Mouse (Mus musculus): ENCODE results near the gene Plppr2. TPM values are rescaled to one million over a fixed set of nuclear protein-coding genes. Genes with fewer than 3 reads are reported as not detected.

Plppr2 gene
- polyA plus RNA-seq, 1 experiment = 3.1 TPM

DNA sequence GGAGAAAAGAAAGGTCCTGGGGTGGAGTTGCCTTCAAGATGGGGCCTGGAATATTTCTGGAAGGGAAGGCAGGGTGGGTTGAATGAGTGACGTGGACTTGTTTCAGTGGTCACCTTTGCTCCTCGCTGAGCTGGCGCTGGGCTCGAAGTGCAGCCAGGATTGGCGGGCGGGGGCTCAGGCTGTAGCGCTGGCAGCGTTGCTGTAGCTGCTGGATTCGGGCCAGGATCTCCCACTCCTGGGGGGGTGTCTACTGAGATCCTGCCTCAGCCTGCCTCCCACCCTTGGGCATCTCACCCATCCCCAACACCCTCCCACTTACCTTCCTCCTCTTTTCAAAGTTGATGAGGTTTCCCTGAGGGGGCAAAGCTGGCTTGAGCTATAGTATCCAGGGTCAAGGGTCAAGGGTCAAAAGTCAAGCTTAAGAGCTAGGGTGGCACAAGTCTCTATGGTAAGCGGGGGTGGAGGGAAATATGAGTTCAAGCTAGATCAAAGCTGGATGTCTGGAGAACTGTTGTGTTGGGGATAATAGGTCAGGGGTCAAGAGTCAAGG, 39.9 kb downstream of the Plppr2 start:
- Histone ChIP-seq H3K27me3 (replicated peaks) (peaks cover 71% of the 10 kb centered on the region), H3K36me3 (replicated peaks; ENCODE audit: low read length) (no peaks in the 10 kb centered on the region), H3K4me1 (no peaks in the 10 kb centered on the region; the same call in 1 of the 2 replicates), H3K9me3 (peaks cover 7% of the 10 kb centered on the region), H3K4me3 (replicated peaks) (no peak overlapping the region)
- TF ChIP-seq GATA1 (IDR thresholded peaks at IDR 0.05; ENCODE audit: borderline replicate concordance, low read length) (no peak), FLI1 (IDR thresholded peaks at IDR 0.05; ENCODE audit: low read length) (no peak)

DNA sequence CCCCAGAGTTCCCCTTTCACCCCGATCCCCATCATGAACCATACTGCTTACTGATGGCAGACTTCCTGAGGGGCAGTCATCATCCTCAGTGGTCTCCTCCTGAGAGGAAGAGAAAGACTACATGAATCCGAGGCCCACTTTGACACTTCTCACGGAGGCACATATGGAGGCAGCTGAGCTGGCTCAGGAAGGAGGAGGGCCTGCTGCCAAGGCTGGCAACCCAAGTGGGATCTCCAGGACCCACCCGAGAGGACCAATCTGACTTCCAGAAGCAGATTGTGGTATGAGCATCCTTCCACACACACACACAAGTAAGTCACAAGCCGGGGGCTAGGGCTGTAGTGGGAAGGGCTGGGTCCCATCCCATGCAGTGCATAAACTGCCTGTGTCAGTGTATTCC, 40.5 kb downstream of the Plppr2 start:
- H3K4me1 ChIP-seq = no peaks in the 10 kb centered on the region; the same call in 1 of the 2 replicates
- TF ChIP-seq FLI1 (IDR thresholded peaks at IDR 0.05; ENCODE audit: low read length) (no peak), GATA1 (IDR thresholded peaks at IDR 0.05; ENCODE audit: borderline replicate concordance, low read length) (no peak)
- H3K36me3 ChIP-seq (replicated peaks; ENCODE audit: low read length) = no peaks in the 10 kb centered on the region
- H3K4me3 ChIP-seq (replicated peaks) = no peak overlapping the region
- peaks cover 12% of the 10 kb centered on the region for H3K9me3 ChIP-seq
- H3K27me3 ChIP-seq (replicated peaks) = peaks cover 71% of the 10 kb centered on the region

DNA sequence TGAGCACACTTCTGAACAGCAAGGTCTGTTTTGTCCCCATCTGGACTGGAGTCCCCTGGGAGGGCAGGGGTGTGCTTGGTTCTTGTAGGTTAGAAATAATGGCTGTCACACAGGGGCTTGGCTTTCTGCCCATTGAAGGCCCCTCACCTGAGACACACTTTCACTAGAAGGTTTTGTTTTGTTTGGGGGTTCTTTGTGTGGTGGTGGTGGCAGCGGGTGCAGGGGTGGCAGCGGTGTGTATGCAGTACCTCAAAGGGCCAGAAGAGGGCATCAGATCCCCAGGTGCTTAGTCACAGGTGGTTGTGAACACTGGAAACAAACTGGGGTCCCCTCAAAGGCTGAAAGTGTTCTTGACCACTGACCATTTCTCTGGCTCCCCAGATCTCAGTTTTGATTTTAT, 41.1 kb downstream of the Plppr2 start:
- no peak overlapping the region for H3K4me3 ChIP-seq (replicated peaks)
- no peaks in the 10 kb centered on the region; the same call in 1 of the 2 replicates for H3K4me1 ChIP-seq
- no peaks in the 10 kb centered on the region for H3K36me3 ChIP-seq (replicated peaks; ENCODE audit: low read length)
- peaks cover 69% of the 10 kb centered on the region for H3K27me3 ChIP-seq (replicated peaks)
- TF ChIP-seq FLI1 (IDR thresholded peaks at IDR 0.05; ENCODE audit: low read length) = no peak
- peaks cover 13% of the 10 kb centered on the region for H3K9me3 ChIP-seq

DNA sequence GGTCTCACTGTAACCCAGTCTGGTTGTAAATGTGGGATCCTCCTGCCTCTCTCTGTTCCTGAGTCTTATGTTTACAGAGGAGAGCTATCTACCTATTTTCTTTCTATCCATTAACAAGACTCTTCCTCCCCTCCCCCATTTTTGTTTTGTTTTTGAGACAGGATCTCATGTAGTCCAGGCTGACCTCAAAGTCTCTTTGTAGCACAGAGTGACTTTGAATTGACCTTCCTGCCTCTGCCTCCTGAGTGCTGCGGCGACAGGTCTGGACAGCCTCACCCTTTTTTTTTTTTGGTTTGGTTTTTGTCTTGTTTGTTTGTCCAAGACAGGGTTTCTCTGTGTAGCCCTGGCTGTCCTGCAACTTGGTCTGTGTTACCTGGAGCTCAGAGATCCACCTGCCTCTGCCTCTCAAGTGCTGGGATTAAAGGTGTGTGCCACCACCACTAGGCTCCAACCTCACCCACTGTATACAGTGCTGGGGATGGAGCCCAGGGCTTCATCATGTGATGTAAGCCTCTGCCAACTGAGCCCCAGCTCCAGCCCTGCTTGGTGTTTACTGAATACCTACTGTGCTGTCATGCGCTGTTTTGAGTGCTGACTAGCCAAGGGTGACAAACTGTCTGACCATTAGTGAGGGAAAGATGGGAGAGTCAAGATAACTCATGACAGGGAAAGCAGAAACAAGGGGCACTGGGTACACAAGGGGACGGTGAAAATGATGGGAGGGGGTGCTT, 41.7 kb downstream of the Plppr2 start:
- Histone ChIP-seq H3K4me1 (no peaks in the 10 kb centered on the region; the same call in 1 of the 2 replicates), H3K27me3 (replicated peaks) (peaks cover 68% of the 10 kb centered on the region), H3K4me3 (replicated peaks) (no peak overlapping the region), H3K36me3 (replicated peaks; ENCODE audit: low read length) (no peaks in the 10 kb centered on the region), H3K9me3 (peaks cover 13% of the 10 kb centered on the region)
- TF ChIP-seq GATA1 (IDR thresholded peaks at IDR 0.05; ENCODE audit: borderline replicate concordance, low read length) (no peak), FLI1 (IDR thresholded peaks at IDR 0.05; ENCODE audit: low read length) (no peak)

DNA sequence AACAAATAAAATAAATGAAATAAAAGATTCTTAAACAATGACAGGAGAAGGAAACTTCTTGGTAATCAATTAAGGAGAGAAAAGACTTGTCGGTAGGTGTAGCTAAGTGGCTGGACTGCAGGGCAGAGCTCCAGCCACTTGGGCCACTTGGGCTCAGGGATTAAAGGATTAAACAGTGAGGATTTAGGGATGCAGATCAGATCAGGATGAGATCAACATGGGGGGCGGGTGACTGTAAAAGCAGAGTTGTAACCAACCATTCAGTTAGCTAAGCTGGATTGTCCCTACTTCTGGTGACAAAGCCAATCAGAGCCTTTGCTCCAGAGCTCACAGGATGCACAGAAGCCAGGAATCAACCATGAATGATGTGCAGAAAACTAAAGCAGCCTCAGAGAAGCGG, 47.1 kb downstream of the Plppr2 start:
- Histone ChIP-seq H3K9me3 (peaks cover 13% of the 10 kb centered on the region), H3K27me3 (replicated peaks) (peaks cover 67% of the 10 kb centered on the region), H3K36me3 (replicated peaks; ENCODE audit: low read length) (no peaks in the 10 kb centered on the region), H3K4me3 (replicated peaks) (no peak overlapping the region), H3K4me1 (peaks cover 12% of the 10 kb centered on the region)
- TF ChIP-seq FLI1 (IDR thresholded peaks at IDR 0.05; ENCODE audit: low read length) = no peak
- TF ChIP-seq GATA1 (IDR thresholded peaks at IDR 0.05; ENCODE audit: borderline replicate concordance, low read length) = no peak

DNA sequence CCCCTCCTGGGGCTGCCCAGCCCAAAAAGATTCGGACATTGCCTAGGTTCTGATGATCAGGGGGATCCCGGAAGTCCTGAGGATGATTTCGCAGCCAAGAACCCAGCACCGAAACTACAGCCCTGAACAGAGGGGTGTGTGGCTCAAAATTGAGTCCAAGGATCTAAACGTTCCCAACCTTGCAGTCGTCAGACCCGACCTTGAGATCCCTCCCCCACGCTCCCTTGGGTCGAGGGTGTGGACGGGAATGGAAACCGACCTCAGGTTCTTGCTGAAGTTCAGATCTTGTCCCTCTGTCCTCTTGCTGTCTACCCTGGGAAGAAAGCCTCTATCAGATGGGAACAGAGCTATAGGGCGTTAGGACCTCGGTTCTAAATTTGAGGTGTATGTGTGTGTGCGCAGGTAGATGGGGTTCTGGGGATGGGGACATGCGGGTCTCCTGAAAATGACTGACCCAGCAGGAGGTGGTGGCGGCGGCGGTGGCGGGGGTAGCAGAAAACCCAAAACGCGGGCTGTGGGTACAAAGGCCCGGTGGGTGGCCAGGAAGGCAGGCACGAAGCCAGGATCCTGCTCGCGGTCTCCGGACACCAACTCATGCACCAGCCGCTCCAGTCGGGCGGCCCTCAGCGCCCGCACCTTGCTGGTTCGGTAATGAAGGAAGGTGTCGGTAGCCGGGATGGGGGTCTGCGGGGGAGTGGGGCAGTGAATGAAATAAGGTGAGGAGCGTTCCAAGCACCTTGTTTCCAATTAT, 50.9 kb downstream of the Plppr2 start:
- H3K27me3 ChIP-seq (replicated peaks) = peaks cover 79% of the 10 kb centered on the region
- no peaks in the 10 kb centered on the region for H3K36me3 ChIP-seq (replicated peaks; ENCODE audit: low read length)
- TF ChIP-seq FLI1 (IDR thresholded peaks at IDR 0.05; ENCODE audit: low read length) (no peak), GATA1 (IDR thresholded peaks at IDR 0.05; ENCODE audit: borderline replicate concordance, low read length) (no peak)
- no peak overlapping the region for H3K4me3 ChIP-seq (replicated peaks)
- peaks cover 3% of the 10 kb centered on the region; the same call in 1 of the 2 replicates for H3K9me3 ChIP-seq
- peaks cover 28% of the 10 kb centered on the region for H3K4me1 ChIP-seq

DNA sequence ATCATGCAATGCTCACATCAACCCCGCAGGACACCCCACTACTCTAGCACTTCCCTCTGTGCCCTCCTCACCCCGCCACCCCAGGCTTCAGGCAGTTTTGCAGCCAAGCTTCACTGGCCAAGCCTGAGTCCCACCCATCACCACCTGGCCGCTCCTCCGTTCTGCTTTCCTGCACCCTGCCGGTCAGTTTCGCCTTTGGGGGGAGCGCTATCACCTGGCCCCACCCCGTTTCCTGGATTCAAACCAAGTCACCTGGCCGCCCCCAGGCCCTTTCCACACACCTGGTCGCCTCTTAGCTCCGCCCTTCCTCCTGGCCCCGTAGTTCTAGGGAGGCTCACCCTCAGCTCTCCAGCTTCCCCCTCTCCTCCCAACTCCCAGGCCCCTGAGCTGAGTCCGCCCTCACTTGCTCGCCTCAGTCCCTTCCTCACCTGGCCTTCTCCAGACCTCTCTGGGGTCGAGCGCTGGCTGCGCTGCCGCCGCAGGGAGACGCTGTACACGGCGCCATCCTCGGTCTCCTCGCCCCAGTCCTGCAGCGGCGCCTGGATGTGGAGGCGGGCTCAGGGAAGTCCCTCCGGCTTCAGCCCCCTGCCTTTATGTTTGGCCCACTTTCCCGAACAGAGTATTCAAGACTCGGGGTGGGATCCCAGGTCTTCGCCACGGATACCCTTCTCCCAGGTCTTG, 51.7 kb downstream of the Plppr2 start:
- H3K27me3 ChIP-seq (replicated peaks) = peaks cover 85% of the 10 kb centered on the region
- H3K4me3 ChIP-seq (replicated peaks) = peak overlapping the region; percentile 88
- no peaks in the 10 kb centered on the region for H3K36me3 ChIP-seq (replicated peaks; ENCODE audit: low read length)
- peaks cover 6% of the 10 kb centered on the region for H3K9me3 ChIP-seq
- peaks cover 28% of the 10 kb centered on the region for H3K4me1 ChIP-seq
- TF ChIP-seq GATA1 (IDR thresholded peaks at IDR 0.05; ENCODE audit: borderline replicate concordance, low read length) (no peak), FLI1 (IDR thresholded peaks at IDR 0.05; ENCODE audit: low read length) (no peak)

DNA sequence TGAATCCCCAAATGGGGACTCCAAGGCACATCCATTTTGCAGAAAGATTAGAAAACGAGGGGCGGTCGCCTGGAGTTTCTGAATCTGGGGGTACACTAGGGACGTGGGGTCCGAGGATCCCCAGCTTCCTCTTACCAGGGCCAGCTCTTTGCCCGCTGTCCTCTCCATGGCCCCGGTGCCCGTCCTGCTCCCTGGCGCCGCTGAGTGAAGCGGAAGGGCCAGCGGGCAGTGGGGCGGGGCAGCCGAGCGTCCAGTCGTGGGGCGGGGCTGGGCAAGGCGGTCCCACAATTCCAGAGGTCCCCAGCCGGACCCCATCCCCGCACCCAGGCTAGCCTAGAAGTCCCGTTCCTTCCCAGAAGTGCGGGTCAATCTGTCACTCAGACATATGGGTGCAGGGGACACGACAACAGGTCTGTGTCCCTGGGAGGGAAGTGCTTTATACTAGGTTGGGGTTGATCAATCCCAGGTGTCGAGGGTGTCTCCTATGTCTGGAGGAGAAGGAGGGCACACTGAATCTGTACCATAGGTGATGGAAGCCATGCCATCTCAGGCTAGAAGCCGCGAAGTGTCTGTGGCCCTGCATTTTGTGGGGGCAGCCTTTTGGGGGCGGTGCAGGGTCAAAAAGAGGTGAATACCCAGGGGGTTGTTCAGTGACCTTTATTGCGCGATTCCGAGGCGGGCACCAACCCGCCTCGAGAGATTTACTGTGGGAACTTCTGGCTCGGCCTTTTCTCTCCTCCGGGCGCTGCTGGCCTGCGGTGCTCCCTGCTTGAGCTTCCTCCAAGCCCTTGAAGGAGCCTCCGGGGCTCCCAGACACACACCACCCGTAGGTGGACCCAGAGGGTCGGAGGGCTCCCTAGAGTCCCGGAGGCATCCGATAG, 52.6 kb downstream of the Plppr2 start, which contains the start of gene Rgl3:
Gene Rgl3, minus strand, starts transcription at position 217 of the 881 bp plus-strand sequence.
- TF ChIP-seq GATA1 (IDR thresholded peaks at IDR 0.05; ENCODE audit: borderline replicate concordance, low read length) (no peak), FLI1 (IDR thresholded peaks at IDR 0.05; ENCODE audit: low read length) (no peak)
- Histone ChIP-seq H3K9me3 (peaks cover 15% of the 10 kb centered on the region), H3K4me1 (peaks cover 28% of the 10 kb centered on the region), H3K4me3 (replicated peaks) (peak within 1 kb of the TSS; percentile 88), H3K36me3 (replicated peaks; ENCODE audit: low read length) (no peaks in the 10 kb centered on the region), H3K27me3 (replicated peaks) (peaks cover 90% of the 10 kb centered on the region)

DNA sequence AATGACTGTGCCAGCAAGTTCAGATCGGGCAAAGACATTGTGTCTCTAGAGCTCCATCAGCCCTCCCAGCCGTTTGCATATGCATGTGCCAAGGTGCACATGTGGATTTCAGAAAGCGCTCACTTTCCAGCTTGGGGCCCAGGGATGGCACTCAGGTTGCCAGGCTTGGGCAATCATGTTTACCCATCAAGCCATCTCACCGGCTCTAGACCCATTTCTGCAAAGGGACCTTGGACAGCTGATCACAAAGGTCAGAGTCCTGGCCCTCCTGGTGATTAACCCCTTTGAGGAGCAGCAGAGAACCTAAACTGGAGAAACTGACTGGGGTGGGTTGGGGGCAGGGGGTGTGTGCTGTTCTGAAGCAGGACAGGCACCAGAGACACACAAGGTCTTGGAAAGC, 55.4 kb downstream of the Plppr2 start:
- H3K27me3 ChIP-seq (replicated peaks) = peaks cover 85% of the 10 kb centered on the region
- TF ChIP-seq GATA1 (IDR thresholded peaks at IDR 0.05; ENCODE audit: borderline replicate concordance, low read length) = no peak
- TF ChIP-seq FLI1 (IDR thresholded peaks at IDR 0.05; ENCODE audit: low read length) = no peak

More for the DNA sequence above, 55.4 kb downstream of the Plppr2 start:
- peaks cover 28% of the 10 kb centered on the region for H3K4me1 ChIP-seq
- H3K36me3 ChIP-seq (replicated peaks; ENCODE audit: low read length) = no peaks in the 10 kb centered on the region
- H3K4me3 ChIP-seq (replicated peaks) = no peak overlapping the region
- peaks cover 30% of the 10 kb centered on the region for H3K9me3 ChIP-seq

Data from megakaryocyte, embryonic 14.5 days (primary cell).